Mouse (Mus musculus) myocyte (in vitro differentiated cells): ENCODE results near the gene Armcx1. TPM values are rescaled to one million over a fixed set of nuclear protein-coding genes. Genes with fewer than 3 reads are reported as not detected.

Source experiments
- H3K27me3 ChIP-seq: one replicate; pipeline ENCODE4 v1.6.1; 2011; ENCODE audit not compliant: control insufficient read depth, insufficient read depth, insufficient read length
- H3K36me3 ChIP-seq: one replicate; pipeline ENCODE4 v1.6.1; 2011; ENCODE audit not compliant: control insufficient read depth, insufficient read depth
- H3K4me2 ChIP-seq: one replicate; pipeline ENCODE4 v1.6.1; 2011; ENCODE audit warnings: low read depth, control low read depth
- H3K4me3 ChIP-seq: one replicate; pipeline ENCODE4 v1.5.1; 2011; ENCODE audit warnings: mild to moderate bottlenecking, control low read depth, moderate library complexity
- H3K79me2 ChIP-seq: one replicate; pipeline ENCODE4 v1.6.1; 2011; ENCODE audit not compliant: control insufficient read depth, insufficient read depth
- H3ac ChIP-seq: one replicate; pipeline ENCODE4 v1.6.1; 2011; ENCODE audit not compliant: control insufficient read depth, insufficient read length
- CEBPB ChIP-seq: IDR thresholded peaks from 2 replicates; pipeline ENCODE4 v1.6.1; 2011; ENCODE audit warnings: mild to moderate bottlenecking, moderate library complexity; ENCODE audit not compliant: poor library complexity, insufficient read depth, severe bottlenecking
- E2F4 ChIP-seq: IDR thresholded peaks from one replicate; pipeline ENCODE4 v1.6.1; 2011; ENCODE audit warnings: mild to moderate bottlenecking, control low read depth, moderate library complexity; ENCODE audit not compliant: insufficient read depth
- MAX ChIP-seq: IDR thresholded peaks from one replicate; pipeline ENCODE4 v1.6.1; 2011; ENCODE audit warnings: low read depth, mild to moderate bottlenecking, control low read depth
- MYOD1 ChIP-seq, 3 experiments: IDR thresholded peaks; one replicate each; pipeline ENCODE4 v1.6.1; 2011; ENCODE audit warnings: control low read depth in 2 of 3, low read depth in 2 of 3, mild to moderate bottlenecking in 2 of 3, moderate library complexity in 1 of 3; ENCODE audit not compliant: insufficient read length in 2 of 3, control insufficient read depth in 1 of 3
- MYOG ChIP-seq, 3 experiments: IDR thresholded peaks; one replicate each; pipeline ENCODE4 v1.6.1; 2011; ENCODE audit warnings: control low read depth in 2 of 3, low read depth in 2 of 3, mild to moderate bottlenecking in 2 of 3; ENCODE audit not compliant: insufficient read length in 2 of 3, control insufficient read depth in 1 of 3, insufficient read depth in 1 of 3
- POLR2A ChIP-seq: IDR thresholded peaks from one replicate; pipeline ENCODE4 v1.6.1; 2011; ENCODE audit warnings: low read depth, mild to moderate bottlenecking, control low read depth, moderate library complexity; ENCODE audit not compliant: insufficient read length
- POLR2AphosphoS2 ChIP-seq: IDR thresholded peaks from one replicate; pipeline ENCODE4 v1.6.1; 2011; ENCODE audit warnings: low read depth, control low read depth; ENCODE audit not compliant: insufficient read length
- REST ChIP-seq: IDR thresholded peaks from one replicate; pipeline ENCODE4 v1.6.1; 2011; ENCODE audit warnings: mild to moderate bottlenecking, control low read depth, moderate library complexity; ENCODE audit not compliant: insufficient read depth, insufficient read length
- SRF ChIP-seq: IDR thresholded peaks from one replicate; pipeline ENCODE4 v1.6.1; 2011; ENCODE audit warnings: low read depth; ENCODE audit not compliant: control insufficient read depth, insufficient read length
- TCF12 ChIP-seq: IDR thresholded peaks from one replicate; pipeline ENCODE4 v1.6.1; 2011; ENCODE audit warnings: mild to moderate bottlenecking, control low read depth; ENCODE audit not compliant: poor library complexity, insufficient read depth, severe bottlenecking
- TCF3 ChIP-seq: IDR thresholded peaks from one replicate; pipeline ENCODE4 v1.6.1; 2011; ENCODE audit warnings: low read depth, control low read depth; ENCODE audit not compliant: insufficient read length
- USF1 ChIP-seq: IDR thresholded peaks from one replicate; pipeline ENCODE4 v1.6.1; 2011; ENCODE audit warnings: low read depth, mild to moderate bottlenecking, control low read depth, moderate library complexity
- polyA plus RNA-seq: library from polyadenylated mRNA; unstranded; fragments of >200 nt; fragmentation: generic; extraction: Trizol; gene quantifications from one replicate; pipeline ENCODE4 v1.2.1, GENCODE M21; 2012; ENCODE audit warnings: missing spikeins

Armcx1 gene
- polyA plus RNA-seq, 1 experiment, result 6.0 TPM

GRCm38 (mm10) chrX:134739160-134739559 is 21.4 kb downstream of the Armcx1 start:
- TF ChIP-seq TCF12, result no peak
- no peak for TF ChIP-seq SRF
- TF ChIP-seq REST, result no peak
- TF ChIP-seq MYOG (IDR thresholded peaks at IDR 0.05; ENCODE audit: control insufficient read depth in 1 of 3, insufficient read depth in 1 of 3, insufficient read length in 2 of 3, low read depth in 2 of 3), result no peak
- TF ChIP-seq USF1, result no peak
- no peak for TF ChIP-seq MYOD1 (IDR thresholded peaks at IDR 0.05; ENCODE audit: control insufficient read depth in 1 of 3, insufficient read length in 2 of 3, low read depth in 2 of 3)
- no peak for TF ChIP-seq TCF3
- TF ChIP-seq CEBPB, result no peak
- TF ChIP-seq POLR2AphosphoS2, result no peak
- TF ChIP-seq E2F4, result no peak
- TF ChIP-seq MAX, result no peak
- TF ChIP-seq POLR2A, result no peak
- Histone ChIP-seq H3K27me3 (no peaks in the 10 kb centered on the region), H3K4me3 (no peak overlapping the region), H3ac (no peak overlapping the region), H3K4me2 (peak overlapping the region; percentile 22), H3K36me3 (no peaks in the 10 kb centered on the region), H3K79me2 (no peaks in the 10 kb centered on the region)

GRCm38 (mm10) chrX:134741862-134742261 is 24.1 kb downstream of the Armcx1 start:
- Histone ChIP-seq H3ac (no peak overlapping the region), H3K79me2 (no peaks in the 10 kb centered on the region), H3K4me2 (no peak overlapping the region), H3K4me3 (no peak overlapping the region), H3K36me3 (no peaks in the 10 kb centered on the region), H3K27me3 (no peaks in the 10 kb centered on the region)
- TF ChIP-seq MYOD1 (IDR thresholded peaks at IDR 0.05; ENCODE audit: control insufficient read depth in 1 of 3, insufficient read length in 2 of 3, low read depth in 2 of 3), result no peak
- no peak for TF ChIP-seq CEBPB
- no peak for TF ChIP-seq POLR2A
- TF ChIP-seq MAX, result no peak
- no peak for TF ChIP-seq REST
- no peak for TF ChIP-seq MYOG (IDR thresholded peaks at IDR 0.05; ENCODE audit: control insufficient read depth in 1 of 3, insufficient read depth in 1 of 3, insufficient read length in 2 of 3, low read depth in 2 of 3)
- no peak for TF ChIP-seq E2F4
- no peak for TF ChIP-seq TCF12
- no peak for TF ChIP-seq USF1
- no peak for TF ChIP-seq SRF

- Histone ChIP-seq H3ac (no peak overlapping the region), H3K4me2 (no peak overlapping the region), H3K27me3 (no peaks in the 10 kb centered on the region), H3K4me3 (no peak overlapping the region), H3K79me2 (no peaks in the 10 kb centered on the region), H3K36me3 (no peaks in the 10 kb centered on the region)
- TF ChIP-seq TCF3, result no peak
- TF ChIP-seq SRF, result no peak
- TF ChIP-seq MYOD1 (IDR thresholded peaks at IDR 0.05; ENCODE audit: control insufficient read depth in 1 of 3, insufficient read length in 2 of 3, low read depth in 2 of 3), result peak in 1 of 3 experiments; percentile 12
- TF ChIP-seq MYOG (IDR thresholded peaks at IDR 0.05; ENCODE audit: control insufficient read depth in 1 of 3, insufficient read depth in 1 of 3, insufficient read length in 2 of 3, low read depth in 2 of 3), result peak in 1 of 3 experiments; percentile 42
These were observed 28.7 kb downstream of the Armcx1 start for GRCm38 (mm10) chrX:134746459-134746858.

- H3K4me3 ChIP-seq, result peak within 1 kb of the TSS; percentile 31
- H3K27me3 ChIP-seq, result no peaks in the 10 kb centered on the region
- H3K36me3 ChIP-seq, result no peaks in the 10 kb centered on the region
- H3K4me2 ChIP-seq, result peak within 1 kb of the TSS; percentile 85
- TF ChIP-seq TCF3 (no peak), MYOG (IDR thresholded peaks at IDR 0.05; ENCODE audit: control insufficient read depth in 1 of 3, insufficient read depth in 1 of 3, insufficient read length in 2 of 3, low read depth in 2 of 3) (no peak), POLR2A (peak; percentile 69), USF1 (peak; percentile 84), POLR2AphosphoS2 (peak; percentile 61)
- H3ac ChIP-seq, result no peak within 1 kb of the TSS
- no peaks in the 10 kb centered on the region for H3K79me2 ChIP-seq
These were observed 33.2 kb downstream of the Armcx1 start, which contains the start of gene Armcx6 for GRCm38 (mm10) chrX:134750764-134751592. Armcx6 (minus strand) TSS chrX:134751417.

DNA sequence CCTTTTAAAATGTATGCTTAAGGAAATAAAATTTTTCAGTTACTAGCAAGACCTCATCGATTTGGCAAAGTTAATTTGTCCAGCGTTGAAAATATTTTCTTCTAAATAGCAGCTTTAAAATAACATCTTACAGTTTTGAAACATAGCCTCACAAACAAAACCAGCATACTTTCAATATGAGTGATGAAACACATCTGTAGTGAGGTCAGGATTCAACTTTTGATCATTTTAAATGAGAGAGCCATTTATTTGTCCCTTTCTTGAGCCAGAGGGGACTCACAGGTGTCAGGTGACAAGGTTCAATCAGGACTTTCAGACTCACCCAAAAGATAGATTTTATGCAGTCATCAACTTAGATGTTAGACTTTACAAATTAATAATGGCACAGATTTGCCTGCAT is 34.1 kb downstream of the Armcx1 start:
- TF ChIP-seq REST (no peak), MYOD1 (IDR thresholded peaks at IDR 0.05; ENCODE audit: control insufficient read depth in 1 of 3, insufficient read length in 2 of 3, low read depth in 2 of 3) (no peak), USF1 (no peak), SRF (no peak), POLR2A (no peak), TCF3 (no peak), MAX (no peak), MYOG (IDR thresholded peaks at IDR 0.05; ENCODE audit: control insufficient read depth in 1 of 3, insufficient read depth in 1 of 3, insufficient read length in 2 of 3, low read depth in 2 of 3) (no peak), TCF12 (no peak), CEBPB (no peak), E2F4 (no peak), POLR2AphosphoS2 (no peak)
- H3K79me2 ChIP-seq, result no peaks in the 10 kb centered on the region
- H3K27me3 ChIP-seq, result no peaks in the 10 kb centered on the region
- H3ac ChIP-seq, result no peak overlapping the region
- H3K4me2 ChIP-seq, result peak overlapping the region; percentile 85
- H3K4me3 ChIP-seq, result peak overlapping the region; percentile 31
- H3K36me3 ChIP-seq, result no peaks in the 10 kb centered on the region
